Mouse (Mus musculus) spleen, adult 2 months (tissue): ENCODE measurements around the gene Inka1.

Source experiments
- CTCF ChIP-seq: fragments of 200-500 bp; IDR thresholded peaks from 2 replicates; pipeline ENCODE4 v1.5.1; 2011; ENCODE audit warnings: mild to moderate bottlenecking, inconsistent platforms; ENCODE audit not compliant: insufficient read depth, insufficient read length, insufficient replicate concordance; ENCODE audit errors: extremely low read depth
- POLR2A ChIP-seq: fragments of 200-500 bp; IDR thresholded peaks from 2 replicates; pipeline ENCODE4 v1.6.1; 2011; ENCODE audit warnings: low read depth, low read length, inconsistent platforms

DNA sequence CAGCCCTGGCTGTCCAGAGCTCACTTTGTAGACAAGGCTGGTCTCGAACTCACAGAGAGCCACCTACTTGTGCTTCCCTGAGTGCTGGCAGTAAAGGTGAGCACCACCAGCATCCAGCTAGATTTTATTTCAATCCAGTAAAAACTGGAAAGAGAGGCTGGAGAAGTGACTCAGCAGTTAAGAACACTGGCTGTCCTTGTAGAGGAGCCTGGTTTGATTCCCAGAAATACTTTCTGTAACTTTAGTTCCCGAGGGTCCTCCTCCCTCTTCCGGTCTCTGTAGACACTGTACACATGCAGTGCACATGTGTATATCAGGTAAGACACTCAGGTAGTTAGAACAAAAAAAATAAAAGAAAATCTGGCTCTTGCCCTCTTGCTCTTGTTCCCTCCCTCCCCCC is 2.3 kb upstream of the Inka1 start:
- no peak for TF ChIP-seq CTCF
- TF ChIP-seq POLR2A: no peak
